Mouse (Mus musculus): ENCODE data around the gene Nlrc4.

GRCm38 (mm10) chr17:74458711-74459408, at the start of gene Nlrc4:
- TF ChIP-seq CTCF (IDR thresholded peaks at IDR 0.05; ENCODE audit: low read depth, low read length) (no peak), POLR2A (IDR thresholded peaks at IDR 0.05; ENCODE audit: extremely low read depth, insufficient read depth, low read length) (no peak)
